Mouse (Mus musculus) hindbrain, embryonic 11.5 days (tissue): ENCODE measurements at regions not wholly inside any gene's neighbourhood (a gene's known extent, or its start where the extent isn't known, plus 50 kb on each side); places are given as distances from the start of the nearest gene placed in this dataset.

Experiments used
- ATAC-seq: fragments of 200-750 bp; cut with Nextera tagmentation; 2 replicates; pipeline ENCODE4 v1.8.0; 2017; ENCODE audit warnings: mild to moderate bottlenecking, moderate TSS enrichment, moderate library complexity; ENCODE audit not compliant: low FRiP score
- DNase-seq: peaks from one replicate; pipeline ENCODE4 v3.0.0-alpha.2; 2015; ENCODE audit warnings: low spot score
- H3K27ac ChIP-seq: fragments of 300-500 bp; sonication (generic); 2 replicates; pipeline ENCODE4 v1.5.1; 2014; ENCODE audit warnings: mild to moderate bottlenecking, low read depth, low read length
- H3K27me3 ChIP-seq: fragments of 300-500 bp; sonication (generic); 2 replicates; pipeline ENCODE4 v1.6.1; 2014; ENCODE audit warnings: mild to moderate bottlenecking, low read length, moderate library complexity, mixed read lengths; ENCODE audit not compliant: control insufficient read depth, insufficient read depth
- H3K36me3 ChIP-seq: fragments of 300-500 bp; sonication (generic); 2 replicates; pipeline ENCODE4 v1.6.1; 2014; ENCODE audit warnings: mild to moderate bottlenecking, low read length, moderate library complexity, mixed read lengths; ENCODE audit not compliant: control insufficient read depth, insufficient read depth
- H3K4me1 ChIP-seq: fragments of 300-500 bp; sonication (generic); replicated peaks from 2 replicates; pipeline ENCODE4 v1.6.1; 2014; ENCODE audit warnings: low read length, mixed read lengths; ENCODE audit not compliant: control insufficient read depth, insufficient read depth
- H3K4me2 ChIP-seq: fragments of 300-500 bp; sonication (generic); replicated peaks from 2 replicates; pipeline ENCODE4 v1.6.1; 2014; ENCODE audit warnings: mild to moderate bottlenecking, low read depth, low read length
- H3K4me3 ChIP-seq: fragments of 300-500 bp; sonication (generic); 2 replicates; pipeline ENCODE4 v1.5.1; 2014; ENCODE audit warnings: low read depth, low read length
- H3K9ac ChIP-seq: fragments of 300-500 bp; sonication (generic); 2 replicates; pipeline ENCODE4 v1.6.1; 2014; ENCODE audit warnings: low read depth, low read length
- H3K9me3 ChIP-seq: fragments of 300-500 bp; sonication (generic); 2 replicates; pipeline ENCODE4 v1.6.1; 2016; ENCODE audit warnings: low read length; ENCODE audit not compliant: control insufficient read depth
- WGBS: fragments of 180-500 bp; shearing (Covaris S2); extraction: QIAGEN DNeasy Blood & Tissue Kit; methylation state at CpG from one replicate; pipeline ENCODE4 v1.1.7; 2014; 5-methylcytosine and 5-hydroxymethylcytosine counted together

DNA sequence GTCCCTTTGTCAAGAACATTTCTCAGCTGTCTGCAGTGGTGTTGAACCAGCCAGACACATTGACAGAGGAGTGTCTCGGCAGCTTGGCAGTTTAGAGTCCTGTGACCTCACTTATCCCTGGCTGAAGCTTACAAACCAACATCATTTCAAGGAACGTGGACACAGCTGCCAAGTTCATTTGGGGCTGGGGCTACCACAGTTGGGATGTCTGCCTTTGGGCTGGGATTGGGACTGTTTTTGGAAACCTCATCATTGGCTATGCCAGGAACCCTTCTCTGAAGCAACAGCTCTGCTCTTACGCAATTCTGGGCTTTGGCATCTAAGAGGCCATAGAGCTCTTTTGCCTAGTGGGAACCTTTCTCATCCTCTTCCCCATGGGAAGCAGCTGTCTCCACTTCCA is 200.4 kb downstream of the Gm15262 start:
- no peaks in the 10 kb centered on the region for H3K9me3 ChIP-seq
- WGBS = 81% methylated on average over 3 of the region's 3 CpGs
- no peaks in the 10 kb centered on the region; the same call in 1 of the 2 replicates for H3K27me3 ChIP-seq
- no peak overlapping the region for H3K4me2 ChIP-seq
- no peak for ATAC-seq
- no peak overlapping the region for H3K4me3 ChIP-seq
- H3K4me1 ChIP-seq = no peaks in the 10 kb centered on the region
- H3K36me3 ChIP-seq = no peaks in the 10 kb centered on the region
- H3K27ac ChIP-seq = no peak overlapping the region
- DNase-seq = no peak
- H3K9ac ChIP-seq = no peak overlapping the region

DNA sequence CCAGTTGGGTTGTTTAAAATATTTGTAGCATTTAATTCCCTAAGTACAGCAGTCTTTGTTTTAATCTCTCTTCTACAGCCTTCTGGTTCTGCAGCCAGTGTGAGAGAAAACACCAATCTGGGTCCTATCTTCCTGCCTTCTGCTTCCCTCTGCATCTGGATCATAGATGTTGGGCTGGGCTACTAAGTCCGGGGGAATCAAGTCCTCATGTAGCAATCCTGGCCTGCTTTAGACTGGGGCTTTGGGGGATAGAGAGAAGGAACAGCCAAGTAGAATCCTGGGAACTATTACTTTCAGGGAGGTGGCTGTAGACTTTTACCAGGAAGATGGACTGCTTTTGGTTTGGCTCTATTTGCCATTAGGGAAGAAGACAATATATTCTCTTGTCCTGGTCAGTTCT is 205.5 kb upstream of the Rai2 start:
- no peaks in the 10 kb centered on the region for H3K9me3 ChIP-seq
- H3K27me3 ChIP-seq = peaks cover 3% of the 10 kb centered on the region
- H3K4me2 ChIP-seq = no peak overlapping the region
- DNase-seq (no peak), ATAC-seq (no peak)
- WGBS = 83% methylated on average over 1 of the region's 1 CpGs
- H3K36me3 ChIP-seq = no peaks in the 10 kb centered on the region
- no peaks in the 10 kb centered on the region for H3K4me1 ChIP-seq
- H3K27ac ChIP-seq = no peak overlapping the region
- H3K4me3 ChIP-seq = no peak overlapping the region
- no peak overlapping the region for H3K9ac ChIP-seq

DNA sequence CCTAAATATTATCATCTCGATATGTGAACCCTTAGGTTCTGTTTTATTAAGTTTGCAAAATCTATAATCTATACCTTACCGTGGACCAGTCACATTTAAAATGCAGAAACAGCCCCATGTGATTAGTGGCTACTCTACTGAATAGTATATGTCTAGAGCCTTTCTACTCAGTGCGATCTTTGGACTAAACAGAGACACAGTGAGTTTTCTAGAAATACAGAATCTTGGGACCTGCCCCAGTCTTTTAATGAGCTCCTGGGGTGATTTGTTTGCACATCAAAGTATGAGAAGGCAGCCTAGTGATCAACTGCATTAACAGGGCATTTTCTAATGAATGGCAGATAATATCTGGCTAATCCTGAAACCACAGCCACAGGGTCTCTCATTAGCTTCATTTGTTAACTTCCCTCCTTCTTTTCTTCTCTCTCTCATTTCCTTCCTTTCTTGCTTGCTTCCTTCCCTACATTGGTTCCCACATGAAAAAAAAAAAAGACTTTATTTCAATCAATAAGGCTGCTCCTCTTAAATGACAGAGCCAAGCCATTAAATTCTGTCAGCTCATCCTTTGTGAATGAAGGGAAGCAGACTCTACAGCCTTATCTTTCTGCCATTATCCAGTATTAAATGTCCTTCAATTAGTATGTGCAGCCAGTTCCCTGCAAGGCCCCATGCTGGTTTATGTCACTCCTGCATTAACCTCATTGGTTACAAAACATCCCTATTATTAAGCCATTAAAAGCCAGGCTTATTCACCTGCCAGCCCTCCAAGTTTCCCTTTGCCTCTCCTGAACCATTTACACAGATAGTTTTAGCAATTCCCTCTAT is 193.2 kb upstream of the Rai2 start:
- ATAC-seq = no peak
- Histone ChIP-seq H3K9me3 (no peaks in the 10 kb centered on the region), H3K4me3 (no peak overlapping the region), H3K4me1 (no peaks in the 10 kb centered on the region), H3K36me3 (no peaks in the 10 kb centered on the region), H3K27me3 (peaks cover 7% of the 10 kb centered on the region), H3K27ac (no peak overlapping the region), H3K9ac (no peak overlapping the region), H3K4me2 (no peak overlapping the region)
- 74% methylated on average over 3 of the region's 3 CpGs for WGBS
- no peak for DNase-seq

DNA sequence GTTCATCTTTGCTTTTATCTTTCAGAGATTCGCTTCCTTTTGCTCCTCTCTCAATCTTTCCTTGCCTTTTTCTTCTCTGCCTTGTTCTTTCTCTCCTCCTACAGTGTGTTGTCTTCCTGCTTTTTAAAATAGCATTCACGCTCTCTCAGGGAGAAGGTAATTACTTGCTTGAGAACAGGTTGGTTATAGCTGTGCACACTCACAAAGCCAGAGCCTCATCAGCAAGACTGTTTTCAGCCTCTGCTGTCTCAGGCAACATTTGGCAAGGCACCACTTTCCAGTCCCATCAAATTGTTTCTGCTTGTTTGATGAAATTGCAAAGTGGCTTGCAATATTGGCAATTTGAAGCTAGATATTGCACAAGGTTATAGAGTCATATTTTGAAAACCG is 192.6 kb upstream of the Rai2 start:
- H3K27ac ChIP-seq = no peak overlapping the region
- DNase-seq = no peak
- H3K9me3 ChIP-seq = no peaks in the 10 kb centered on the region
- H3K4me3 ChIP-seq = no peak overlapping the region
- no peak for ATAC-seq
- no peaks in the 10 kb centered on the region for H3K36me3 ChIP-seq
- no peak overlapping the region for H3K9ac ChIP-seq
- H3K27me3 ChIP-seq = peaks cover 6% of the 10 kb centered on the region
- no peak overlapping the region for H3K4me2 ChIP-seq
- WGBS = 91% methylated on average over 3 of the region's 3 CpGs
- no peaks in the 10 kb centered on the region for H3K4me1 ChIP-seq

DNA sequence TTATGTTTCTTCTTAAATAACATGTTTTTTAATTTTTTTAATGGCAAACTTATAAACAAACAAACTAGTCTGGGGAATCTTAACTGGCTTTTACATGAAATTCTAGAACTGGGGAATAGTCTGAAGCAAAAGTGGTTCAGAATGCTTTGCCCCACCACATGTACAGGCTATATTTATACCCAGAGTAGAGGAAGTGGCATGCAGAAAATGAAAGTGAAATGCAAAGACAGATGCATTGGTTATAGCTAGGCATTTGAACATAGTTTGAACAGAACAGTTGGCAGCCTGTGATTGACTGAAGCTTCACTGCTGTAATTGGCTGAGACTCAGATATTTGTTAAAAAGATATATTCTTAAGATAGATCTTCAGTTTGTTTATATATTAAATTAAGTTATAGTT is 179.6 kb upstream of the Rai2 start:
- no peak overlapping the region for H3K4me2 ChIP-seq
- H3K9me3 ChIP-seq = no peaks in the 10 kb centered on the region
- H3K27ac ChIP-seq = no peak overlapping the region
- H3K36me3 ChIP-seq = no peaks in the 10 kb centered on the region
- H3K4me1 ChIP-seq = no peaks in the 10 kb centered on the region
- no peak for ATAC-seq
- no peak for DNase-seq
- H3K9ac ChIP-seq = no peak overlapping the region
- peaks cover 2% of the 10 kb centered on the region; the same call in 1 of the 2 replicates for H3K27me3 ChIP-seq
- H3K4me3 ChIP-seq = no peak overlapping the region

DNA sequence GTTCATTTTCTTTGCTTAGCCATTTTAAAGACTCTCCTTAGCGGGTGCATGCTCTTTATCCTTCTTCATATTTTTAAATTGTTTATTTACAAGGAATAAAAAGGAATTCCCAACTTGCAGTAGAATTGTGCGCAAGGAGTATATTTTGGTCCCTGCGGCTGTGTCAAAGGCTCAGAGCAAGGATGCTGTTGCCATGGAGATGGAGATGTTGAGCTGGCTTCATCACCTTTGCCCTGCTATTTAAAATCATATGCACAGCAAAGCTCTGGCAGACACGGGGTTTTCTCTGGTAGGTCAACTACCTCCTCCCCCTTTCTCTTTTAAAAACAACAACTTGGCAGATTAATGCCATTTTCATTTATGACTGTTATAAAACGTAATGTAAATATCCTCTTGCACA is 160.0 kb upstream of the Rai2 start:
- DNase-seq (peak; percentile 30), ATAC-seq (0 out of 2 replicates have a peak, but pooled peaks have one; percentile 33)
- no peak overlapping the region for H3K4me3 ChIP-seq
- no peaks in the 10 kb centered on the region for H3K9me3 ChIP-seq
- no peaks in the 10 kb centered on the region for H3K36me3 ChIP-seq
- H3K4me2 ChIP-seq = no peak overlapping the region
- no peak overlapping the region for H3K9ac ChIP-seq
- no peaks in the 10 kb centered on the region for H3K4me1 ChIP-seq
- no peak overlapping the region for H3K27ac ChIP-seq
- WGBS = 57% methylated on average over 5 of the region's 5 CpGs
- 0 out of 2 replicates have a peak, but pooled peaks cover 2% of the 10 kb centered on the region for H3K27me3 ChIP-seq

DNA sequence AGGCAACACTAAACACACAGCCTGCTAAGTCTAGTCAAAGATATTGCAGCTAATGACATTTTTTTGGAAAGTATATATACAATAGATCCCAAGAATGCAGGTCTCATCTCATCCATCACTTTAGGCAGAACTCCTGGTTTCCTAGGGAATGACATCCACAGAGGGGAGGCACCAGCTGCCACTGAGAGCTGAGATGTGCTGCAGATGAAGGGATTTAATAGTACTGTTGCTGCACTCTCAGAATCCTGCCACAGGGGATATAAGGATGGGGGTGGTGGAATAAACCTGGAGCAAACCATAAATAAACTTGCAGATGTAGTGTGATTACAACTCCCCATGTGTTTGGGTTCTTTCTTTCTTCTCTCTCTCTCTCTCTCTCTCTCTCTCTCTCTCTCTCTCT is 158.4 kb upstream of the Rai2 start:
- Histone ChIP-seq H3K4me3 (no peak overlapping the region), H3K36me3 (no peaks in the 10 kb centered on the region), H3K9me3 (no peaks in the 10 kb centered on the region), H3K27ac (no peak overlapping the region), H3K9ac (no peak overlapping the region), H3K4me1 (no peaks in the 10 kb centered on the region), H3K27me3 (0 out of 2 replicates have a peak, but pooled peaks cover 2% of the 10 kb centered on the region), H3K4me2 (no peak overlapping the region)
- DNase-seq (no peak), ATAC-seq (peak; percentile 56; the same call in 1 of the 2 replicates)

DNA sequence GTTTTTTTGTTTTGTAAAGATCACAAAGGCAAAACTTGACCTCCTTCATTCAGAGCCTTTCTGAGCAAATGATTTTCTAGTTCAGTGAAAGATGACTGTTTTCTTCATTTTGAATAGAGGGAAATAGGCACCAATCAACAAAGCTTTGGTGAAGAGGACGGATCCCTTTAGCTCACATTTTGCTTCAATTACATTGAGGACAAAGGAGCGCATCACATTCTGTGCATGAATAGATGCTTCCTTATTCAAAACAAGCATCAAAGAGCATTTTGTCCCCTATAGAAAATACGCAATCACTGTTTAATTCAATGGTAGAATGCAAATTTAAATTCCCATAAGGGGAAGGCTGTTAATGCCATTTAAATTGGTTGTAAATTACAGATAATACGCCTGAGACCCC is 150.4 kb upstream of the Rai2 start:
- no peak overlapping the region for H3K27ac ChIP-seq
- 55% methylated on average over 4 of the region's 4 CpGs for WGBS
- DNase-seq = peak; percentile 3
- ATAC-seq = no peak
- H3K27me3 ChIP-seq = no peaks in the 10 kb centered on the region
- H3K4me2 ChIP-seq = no peak overlapping the region
- H3K36me3 ChIP-seq = no peaks in the 10 kb centered on the region
- no peak overlapping the region for H3K4me3 ChIP-seq
- H3K4me1 ChIP-seq = no peaks in the 10 kb centered on the region
- H3K9ac ChIP-seq = no peak overlapping the region
- no peaks in the 10 kb centered on the region for H3K9me3 ChIP-seq

DNA sequence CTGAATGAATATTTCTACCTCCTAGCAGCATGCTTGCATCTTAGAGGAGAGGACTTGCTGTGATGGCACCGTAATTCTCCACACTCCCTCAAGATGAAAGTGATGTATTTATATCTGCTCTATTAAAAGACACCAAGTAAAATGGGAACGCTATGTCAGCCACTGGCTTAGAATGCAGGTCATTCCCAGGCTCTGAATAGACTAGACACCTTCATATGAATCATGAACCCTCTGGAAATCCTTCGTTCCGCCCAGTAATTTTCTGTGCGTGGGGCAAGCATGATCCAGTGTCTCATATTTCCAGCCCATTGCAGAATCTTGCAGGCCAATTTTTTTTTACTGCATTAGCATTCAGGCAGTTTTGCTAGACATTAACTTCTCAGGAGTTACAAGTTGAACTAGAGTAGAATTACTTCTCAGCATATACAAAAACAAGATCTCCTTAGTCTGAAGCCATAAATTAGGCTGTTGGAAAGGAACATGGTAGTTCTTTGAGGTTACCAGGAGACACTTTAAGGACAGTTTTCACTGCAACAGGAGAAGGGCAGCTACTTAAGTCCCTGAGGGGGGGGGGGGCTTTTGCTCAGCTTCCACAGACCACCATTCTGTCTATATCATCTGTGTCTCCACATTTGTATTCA is 134.7 kb upstream of the Rai2 start:
- no peaks in the 10 kb centered on the region for H3K4me1 ChIP-seq
- H3K27me3 ChIP-seq = 0 out of 2 replicates have a peak, but pooled peaks cover 6% of the 10 kb centered on the region
- H3K36me3 ChIP-seq = no peaks in the 10 kb centered on the region
- no peak overlapping the region for H3K9ac ChIP-seq
- 81% methylated on average over 5 of the region's 5 CpGs for WGBS
- DNase-seq (no peak), ATAC-seq (no peak)
- H3K4me2 ChIP-seq = no peak overlapping the region
- no peaks in the 10 kb centered on the region for H3K9me3 ChIP-seq
- H3K27ac ChIP-seq = no peak overlapping the region
- no peak overlapping the region for H3K4me3 ChIP-seq
